Mouse (Mus musculus): Measurements from ENCODE around the gene Dnaaf1. TPM values are rescaled to one million over a fixed set of nuclear protein-coding genes. Genes with fewer than 3 reads are reported as not detected.

Gene Dnaaf1
- total and polyA plus RNA-seq, 3 experiments, result 0.19 to 0.54 TPM; not detected in 1

GRCm38 (mm10) chr8:119623744-119624143 lies 48.7 kb downstream of the Dnaaf1 start:
- H3K9ac ChIP-seq (ENCODE audit: control insufficient read depth, low read depth, low read length, poor library complexity, severe bottlenecking), result no peak overlapping the region
- no peaks in the 10 kb centered on the region for H3K9me3 ChIP-seq (replicated peaks; ENCODE audit: insufficient read depth, low read length)
- no peaks in the 10 kb centered on the region; a peak in 1 of 4 replicates for H3K4me1 ChIP-seq (ENCODE audit: control insufficient read depth in 1 of 2, insufficient read depth in 2 of 2, low read length in 2 of 2)
- H3K79me2 ChIP-seq (ENCODE audit: control insufficient read depth, insufficient read depth, low read length, poor library complexity), result no peaks in the 10 kb centered on the region
- H3K27me3 ChIP-seq (ENCODE audit: control insufficient read depth in 1 of 2, insufficient read depth in 2 of 2, low read length in 2 of 2), result peaks cover 0 to 2% of the 10 kb centered on the region in 2 experiments; a peak in 2 of 4 replicates
- no peak for TF ChIP-seq RCOR1 (IDR thresholded peaks at IDR 0.05; ENCODE audit: low read depth, low read length)
- no peak for TF ChIP-seq MAZ (IDR thresholded peaks at IDR 0.05; ENCODE audit: low read depth, low read length)
- no peak for TF ChIP-seq BHLHE40 (IDR thresholded peaks at IDR 0.05; ENCODE audit: borderline replicate concordance, low read depth, low read length)
- no peak for TF ChIP-seq EP300 (IDR thresholded peaks at IDR 0.05; ENCODE audit: low read depth in 1 of 2, low read length in 2 of 2)
- TF ChIP-seq ZNF384 (IDR thresholded peaks at IDR 0.05; ENCODE audit: low read depth, low read length), result no peak
- no peak for TF ChIP-seq MXI1 (IDR thresholded peaks at IDR 0.05; ENCODE audit: low read depth, low read length)
- no peak for TF ChIP-seq POLR2A (IDR thresholded peaks at IDR 0.05; ENCODE audit: control insufficient read depth in 1 of 2, insufficient read depth in 1 of 2, low read depth in 1 of 2, low read length in 2 of 2, poor library complexity in 1 of 2)
- no peak for TF ChIP-seq HCFC1 (IDR thresholded peaks at IDR 0.05; ENCODE audit: low read depth, low read length)
- no peak for TF ChIP-seq MYB (IDR thresholded peaks at IDR 0.05; ENCODE audit: low read depth, low read length)
- no peak for TF ChIP-seq MAX (IDR thresholded peaks at IDR 0.05; ENCODE audit: low read length)
- TF ChIP-seq POLR2AphosphoS5 (IDR thresholded peaks at IDR 0.05; ENCODE audit: borderline replicate concordance, low read depth, low read length), result no peak
- no peak for TF ChIP-seq MYC (IDR thresholded peaks at IDR 0.05; ENCODE audit: low read depth, low read length)
- no peak overlapping the region for H3K4me3 ChIP-seq (ENCODE audit: control insufficient read depth in 1 of 2, insufficient read depth in 1 of 2, low read depth in 2 of 2, low read length in 2 of 2)
- H3K36me3 ChIP-seq (ENCODE audit: control insufficient read depth in 1 of 2, insufficient read depth in 2 of 2, low read length in 2 of 2), result no peaks in the 10 kb centered on the region
- no peak for DNase-seq (ENCODE audit: low read depth, low spot score)
- no peak overlapping the region for H3K27ac ChIP-seq (ENCODE audit: control insufficient read depth, low read depth, low read length)

GRCm38 (mm10) chr8:119624916-119625315 lies 49.9 kb downstream of the Dnaaf1 start:
- TF ChIP-seq ZC3H11A (IDR thresholded peaks at IDR 0.05; ENCODE audit: low read depth, low read length) (no peak), EP300 (IDR thresholded peaks at IDR 0.05; ENCODE audit: low read depth in 1 of 2, low read length in 2 of 2) (no peak), TBP (IDR thresholded peaks at IDR 0.05; ENCODE audit: low read depth, low read length) (no peak), TCF12 (IDR thresholded peaks at IDR 0.05; ENCODE audit: low read depth, low read length) (no peak), SIN3A (IDR thresholded peaks at IDR 0.05; ENCODE audit: low read length) (no peak), ZNF384 (IDR thresholded peaks at IDR 0.05; ENCODE audit: low read depth, low read length) (no peak), POLR2AphosphoS5 (IDR thresholded peaks at IDR 0.05; ENCODE audit: borderline replicate concordance, low read depth, low read length) (no peak), E2F4 (IDR thresholded peaks at IDR 0.05; ENCODE audit: borderline replicate concordance, low read depth, low read length) (no peak), CHD1 (IDR thresholded peaks at IDR 0.05; ENCODE audit: low read depth, low read length) (no peak), MAZ (IDR thresholded peaks at IDR 0.05; ENCODE audit: low read depth, low read length) (no peak), TAL1 (IDR thresholded peaks at IDR 0.05; ENCODE audit: low read length) (no peak), POLR2A (IDR thresholded peaks at IDR 0.05; ENCODE audit: control insufficient read depth in 1 of 2, insufficient read depth in 1 of 2, low read depth in 1 of 2, low read length in 2 of 2, poor library complexity in 1 of 2) (no peak), MEF2A (IDR thresholded peaks at IDR 0.05; ENCODE audit: extremely low read depth, insufficient replicate concordance, low read depth, low read length, poor library complexity, severe bottlenecking) (no peak)
- H3K79me2 ChIP-seq (ENCODE audit: control insufficient read depth, insufficient read depth, low read length, poor library complexity), result no peaks in the 10 kb centered on the region
- no peak for DNase-seq (ENCODE audit: low read depth, low spot score)
- no peaks in the 10 kb centered on the region for H3K36me3 ChIP-seq (ENCODE audit: control insufficient read depth in 1 of 2, insufficient read depth in 2 of 2, low read length in 2 of 2)
- H3K9ac ChIP-seq (ENCODE audit: control insufficient read depth, low read depth, low read length, poor library complexity, severe bottlenecking), result no peak overlapping the region
- peaks cover 0 to 2% of the 10 kb centered on the region in 2 experiments; a peak in 2 of 4 replicates for H3K27me3 ChIP-seq (ENCODE audit: control insufficient read depth in 1 of 2, insufficient read depth in 2 of 2, low read length in 2 of 2)
- no peaks in the 10 kb centered on the region for H3K9me3 ChIP-seq (replicated peaks; ENCODE audit: insufficient read depth, low read length)
- no peak overlapping the region for H3K27ac ChIP-seq (ENCODE audit: control insufficient read depth, low read depth, low read length)
- H3K4me1 ChIP-seq (ENCODE audit: control insufficient read depth in 1 of 2, insufficient read depth in 2 of 2, low read length in 2 of 2), result no peaks in the 10 kb centered on the region; a peak in 1 of 4 replicates
- H3K4me3 ChIP-seq (ENCODE audit: control insufficient read depth in 1 of 2, insufficient read depth in 1 of 2, low read depth in 2 of 2, low read length in 2 of 2), result no peak overlapping the region

All from MEL (cell line).